Mouse (Mus musculus): ENCODE data around the gene Npc1l1.
A peak's percentile ranks its signal among the peaks of the same experiment; 100 is the strongest.

Npc1l1 gene

DNA sequence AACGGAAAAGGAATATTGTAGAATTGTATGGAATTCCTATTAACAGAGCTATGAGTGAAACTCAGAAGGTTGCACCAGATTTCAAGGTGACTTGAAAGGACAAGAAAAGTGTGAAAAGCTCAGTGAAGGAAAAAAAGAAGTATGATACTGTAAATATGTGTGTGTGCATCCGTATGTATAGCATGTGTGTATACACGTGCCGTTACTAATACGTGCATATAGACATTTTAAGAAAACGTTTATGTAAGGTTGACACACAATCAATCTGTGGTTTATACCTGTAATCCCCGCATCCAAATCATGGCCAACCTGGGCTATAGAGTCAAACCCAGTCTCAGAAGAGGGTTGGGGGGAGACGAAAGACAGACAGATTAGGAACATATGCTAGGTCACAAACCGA lies 29.4 kb downstream of the Npc1l1 start:
- no peak for DNase-seq

DNA sequence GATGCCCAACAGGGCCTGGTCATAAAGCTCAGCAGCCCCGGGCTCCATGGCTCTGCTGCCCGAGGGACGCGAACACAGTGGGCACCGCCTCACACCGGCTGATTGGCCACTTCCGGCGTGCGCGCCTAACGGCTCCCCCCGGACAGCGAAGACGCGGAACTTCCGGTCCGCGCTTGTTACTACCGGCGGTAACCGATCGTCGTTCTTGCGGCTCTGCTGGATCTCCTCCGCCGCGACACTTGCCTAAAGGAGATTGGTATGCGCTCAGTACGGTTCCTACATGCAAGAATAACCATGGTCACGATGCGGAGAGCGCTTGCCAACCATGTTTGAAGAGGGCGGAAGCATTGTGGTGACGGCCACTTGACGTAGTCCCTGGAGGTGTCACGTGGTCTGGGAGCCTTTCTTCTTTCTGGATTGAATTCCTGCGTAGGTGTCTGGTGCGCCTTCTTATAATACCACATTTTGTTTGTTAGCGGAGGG lies 29.8 kb downstream of the Npc1l1 start, which contains the start of gene Nudcd3:
Gene Nudcd3, minus strand, starts transcription at position 329 of the 483 bp plus-strand sequence.
- DNase-seq, result peak; percentile 92 to 93

DNA sequence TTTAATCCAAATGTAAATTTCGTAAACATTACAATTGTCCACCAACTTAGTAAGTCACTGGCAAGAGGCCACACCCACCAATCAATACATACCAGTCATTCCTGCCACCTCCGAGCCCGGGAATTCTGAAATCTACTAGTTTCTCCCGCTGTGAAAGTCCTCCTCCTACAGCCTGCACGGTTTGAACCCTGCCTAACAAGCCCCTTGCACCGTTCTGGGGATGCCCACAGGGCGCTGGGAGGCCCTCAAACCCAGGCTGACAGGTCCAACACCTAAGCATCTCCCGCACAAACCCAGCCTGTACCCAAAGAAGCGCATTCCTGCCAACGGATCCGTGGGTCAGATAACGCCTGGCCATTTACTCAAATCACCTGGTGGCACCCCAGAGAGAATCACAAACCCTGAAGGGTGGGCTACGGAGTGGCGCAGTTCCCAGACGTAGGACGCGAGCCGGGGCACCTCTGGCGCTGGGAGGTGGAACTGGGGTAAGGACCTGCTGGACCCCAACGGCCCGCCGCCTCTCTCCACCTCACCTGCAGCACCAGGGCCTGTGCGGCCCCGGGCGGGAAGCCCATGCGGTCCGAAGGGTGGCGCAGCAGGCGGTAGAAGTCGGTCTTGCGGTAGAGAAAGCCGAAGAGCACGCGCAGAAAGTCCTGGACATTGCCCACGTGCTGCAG lies 30.4 kb downstream of the Npc1l1 start, which contains the start of gene A730071L15Rik:
Gene A730071L15Rik, plus strand, starts transcription at position 620 of the 677 bp plus-strand sequence.
- peak in 1 of 2 experiments; percentile 24 for DNase-seq

GRCm38 (mm10) chr11:6198449-6198848 lies 31.5 kb downstream of the Npc1l1 start:
- DNase-seq, result no peak

DNA sequence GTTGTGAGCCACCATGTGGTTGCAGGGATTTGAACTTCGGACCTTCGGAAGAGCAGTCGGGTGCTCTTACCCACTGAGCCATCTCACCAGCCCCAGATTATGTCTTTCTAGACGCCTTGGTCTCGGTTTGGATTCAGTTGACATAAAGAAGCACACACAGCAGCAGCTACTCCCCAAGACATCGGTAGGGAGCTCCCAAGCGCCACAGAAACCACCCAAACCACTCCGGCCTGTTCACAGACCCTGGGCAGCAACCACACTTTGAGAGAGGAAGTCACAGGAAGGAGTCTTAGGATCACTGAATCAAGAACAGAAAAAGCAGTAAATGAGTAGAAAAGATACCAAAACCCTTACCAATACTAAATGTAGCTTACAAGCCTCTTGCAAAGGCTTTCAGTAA lies 33.2 kb downstream of the Npc1l1 start:
- DNase-seq, result no peak

DNA sequence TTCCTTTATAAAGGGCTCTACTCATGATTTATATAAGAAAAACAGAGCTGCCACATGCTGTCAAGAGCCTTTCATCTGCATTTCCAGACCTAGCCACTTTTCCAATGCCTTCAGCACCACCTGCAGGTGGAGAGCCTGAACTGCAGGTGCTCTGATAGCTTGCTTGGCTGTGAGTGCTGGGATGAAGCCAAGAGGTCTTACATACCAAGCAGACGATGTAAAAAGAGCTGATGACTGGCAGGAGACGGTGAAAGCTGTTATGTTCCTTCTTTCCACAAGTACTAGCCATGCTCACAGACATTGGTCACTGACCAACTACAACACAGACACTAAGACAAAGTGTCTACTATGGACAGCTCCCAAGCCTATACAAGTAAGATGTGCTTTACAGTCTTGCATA lies 42.1 kb downstream of the Npc1l1 start:
- DNase-seq, result peak; percentile 91 to 92

DNA sequence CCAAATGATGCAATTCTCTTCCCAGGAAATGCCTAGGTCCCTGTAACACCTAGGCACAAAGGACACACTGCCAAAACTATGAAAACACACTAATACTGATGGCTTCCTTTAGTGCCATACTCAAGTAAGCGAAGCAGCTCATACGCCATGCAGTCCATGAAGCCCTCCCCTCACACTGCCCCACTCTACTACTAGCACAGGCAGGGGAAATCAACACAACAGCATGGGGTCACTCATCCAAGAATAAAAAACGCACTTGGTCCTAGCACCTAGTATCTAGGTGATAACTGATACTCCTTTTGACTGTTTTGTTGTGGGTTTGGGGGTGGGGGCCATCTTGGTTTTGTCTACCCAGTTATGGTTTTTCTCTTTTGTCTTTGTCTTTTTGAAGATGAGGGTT lies 42.5 kb downstream of the Npc1l1 start:
- DNase-seq, result no peak

DNA sequence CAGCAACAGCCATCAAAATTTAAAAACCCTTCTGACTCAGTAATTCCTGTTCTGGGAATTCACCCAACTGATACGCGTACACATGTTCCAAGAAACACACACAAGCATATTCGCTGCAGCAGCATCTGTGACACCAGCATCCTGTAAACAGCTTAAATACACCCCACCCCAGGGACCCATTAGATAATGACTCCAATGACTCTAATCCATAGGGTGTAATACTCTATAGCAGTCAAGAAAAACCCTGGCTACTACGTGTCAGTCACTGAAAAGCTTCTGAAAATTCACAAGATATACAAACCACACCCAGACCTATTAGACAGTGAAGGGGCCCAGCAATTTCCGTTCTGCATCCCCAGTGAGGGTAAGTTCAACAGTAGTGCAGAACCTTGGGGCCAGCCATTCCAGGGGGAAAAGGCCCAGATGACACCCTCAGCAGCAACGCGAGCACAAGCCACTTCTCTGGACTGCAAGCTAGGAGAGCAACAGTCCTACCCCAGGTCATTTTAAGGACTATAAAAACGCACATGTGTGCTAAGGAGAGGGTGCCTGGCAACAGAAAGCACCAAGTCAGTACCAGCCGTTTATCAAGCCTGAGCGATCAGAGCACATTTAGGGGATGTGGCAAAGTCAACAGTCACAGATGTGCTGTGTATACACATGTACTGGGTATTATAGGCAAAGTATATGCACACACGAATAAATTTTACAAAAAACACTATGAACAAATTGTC lies 45.6 kb downstream of the Npc1l1 start:
- no peak for DNase-seq

DNA sequence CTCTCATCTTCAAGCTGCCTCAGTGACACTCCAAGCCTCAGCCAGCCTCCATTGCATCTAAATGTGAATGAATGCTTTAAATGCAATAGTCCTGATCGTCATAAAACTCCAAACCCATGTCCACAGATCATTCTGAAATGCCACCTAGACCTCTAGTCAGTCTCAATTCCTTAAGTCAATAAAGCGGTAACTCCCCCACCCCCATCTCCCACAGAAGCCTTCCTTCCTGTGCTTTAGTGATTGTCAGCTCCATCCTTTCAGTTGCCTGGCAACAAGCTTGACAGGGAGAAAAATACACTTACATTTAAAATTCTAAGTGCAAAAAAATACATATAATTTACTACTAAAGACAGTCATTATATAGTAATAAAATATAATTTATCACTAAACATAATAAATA lies 46.7 kb downstream of the Npc1l1 start:
- DNase-seq, result no peak

GRCm38 (mm10) chr11:6180811-6181399 lies 49.0 kb downstream of the Npc1l1 start:
- no peak for DNase-seq

DNA sequence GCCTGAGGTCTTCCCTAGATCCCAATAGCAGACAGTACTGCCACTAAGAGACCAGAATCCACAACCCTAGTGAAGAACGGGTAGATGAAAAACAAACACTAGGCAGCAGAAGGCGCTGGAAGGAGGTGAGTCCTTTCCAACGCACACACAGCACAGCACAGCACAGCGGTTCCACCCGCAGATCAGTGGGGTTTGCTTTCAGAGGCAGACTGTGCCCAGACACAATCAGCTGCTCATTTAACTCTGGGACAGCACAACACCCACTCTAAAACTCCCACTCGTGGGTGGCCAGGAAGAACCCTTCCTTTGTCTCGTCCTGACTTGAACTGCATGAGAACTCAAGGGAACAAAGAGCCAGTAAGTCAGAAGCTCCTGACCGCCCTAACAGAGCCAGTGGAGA lies 50.7 kb downstream of the Npc1l1 start:
- no peak for DNase-seq

- DNase-seq, result no peak
Observed at GRCm38 (mm10) chr11:6178673-6179166, 51.2 kb downstream of the Npc1l1 start.

GRCm38 (mm10) chr11:6177781-6178420 lies 52.0 kb downstream of the Npc1l1 start:
- no peak for DNase-seq

DNA sequence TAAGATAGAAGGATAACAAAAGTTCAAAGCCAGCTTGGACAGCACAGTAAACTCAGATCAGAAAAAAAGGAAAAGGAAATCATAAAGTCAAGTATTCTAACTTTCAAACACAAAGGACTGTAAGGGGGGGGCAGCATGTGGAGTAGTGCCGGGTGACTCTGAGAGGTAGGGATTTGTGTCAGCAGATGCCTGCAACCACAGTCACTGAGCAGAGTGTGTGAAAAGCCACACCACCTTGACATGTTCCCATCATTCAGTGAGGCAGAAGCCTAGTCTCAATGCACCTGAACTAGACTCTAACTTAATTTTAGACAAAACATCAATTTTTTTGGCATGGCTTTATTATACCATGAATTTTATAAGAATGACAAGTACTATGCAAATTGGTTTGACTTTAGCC lies 54.4 kb downstream of the Npc1l1 start:
- DNase-seq, result no peak

DNA sequence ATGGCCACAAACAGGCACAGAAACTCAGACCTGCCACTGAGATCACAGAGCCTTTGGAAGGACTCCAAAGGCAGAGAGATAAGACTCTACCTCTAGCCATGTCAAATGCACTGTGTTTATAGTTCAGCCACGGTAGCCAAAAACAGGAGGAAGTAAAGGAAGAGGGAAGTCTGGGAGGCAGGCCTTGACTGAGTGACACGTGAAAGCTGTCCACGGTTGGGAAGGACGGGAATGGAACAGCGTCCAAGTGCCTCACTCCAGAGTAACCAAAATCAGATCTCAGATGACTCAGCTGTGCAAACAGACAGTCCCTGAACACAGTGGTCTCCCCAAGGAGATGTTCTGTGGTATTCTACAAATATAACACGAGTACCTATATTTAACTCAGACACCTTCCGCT lies 55.2 kb downstream of the Npc1l1 start:
- DNase-seq, result no peak

GRCm38 (mm10) chr11:6169041-6169663 lies 60.8 kb downstream of the Npc1l1 start:
- DNase-seq, result no peak

GRCm38 (mm10) chr11:6166351-6166750 lies 63.6 kb downstream of the Npc1l1 start:
- no peak for DNase-seq

DNA sequence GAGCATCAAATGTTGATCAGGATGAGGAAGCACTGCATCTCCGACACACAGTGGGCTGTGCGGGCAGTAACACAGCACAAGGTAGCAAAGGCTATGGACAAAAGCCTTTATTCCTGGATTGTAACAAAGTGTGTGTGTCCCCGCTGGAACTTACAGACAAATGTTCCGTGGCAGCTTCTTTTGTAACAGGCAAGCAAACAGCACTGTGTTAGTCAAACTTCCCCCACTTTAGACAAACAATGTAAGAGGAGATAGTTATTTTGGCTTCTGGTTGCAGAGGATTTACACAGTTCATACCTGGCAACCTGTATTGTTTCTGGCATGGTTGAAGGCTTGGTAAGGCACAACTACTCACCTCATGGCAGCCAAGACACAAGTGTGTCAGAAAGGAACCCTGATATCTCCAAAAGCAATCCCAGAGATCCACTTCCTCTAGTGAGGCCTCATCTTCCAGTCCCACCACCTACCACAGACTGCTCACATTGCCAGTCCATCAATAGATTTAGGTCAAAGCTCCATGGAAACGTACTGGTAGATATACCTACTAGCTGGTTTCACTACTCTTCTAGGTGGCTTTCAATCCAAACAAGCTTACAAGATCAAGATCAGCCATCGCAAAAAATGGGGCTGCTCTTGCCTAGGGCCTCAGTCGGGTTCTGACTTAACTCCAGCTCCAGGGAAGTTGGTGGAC lies 64.4 kb downstream of the Npc1l1 start:
- DNase-seq, result no peak

GRCm38 (mm10) chr11:6164781-6165180 lies 65.2 kb downstream of the Npc1l1 start:
- no peak for DNase-seq

DNA sequence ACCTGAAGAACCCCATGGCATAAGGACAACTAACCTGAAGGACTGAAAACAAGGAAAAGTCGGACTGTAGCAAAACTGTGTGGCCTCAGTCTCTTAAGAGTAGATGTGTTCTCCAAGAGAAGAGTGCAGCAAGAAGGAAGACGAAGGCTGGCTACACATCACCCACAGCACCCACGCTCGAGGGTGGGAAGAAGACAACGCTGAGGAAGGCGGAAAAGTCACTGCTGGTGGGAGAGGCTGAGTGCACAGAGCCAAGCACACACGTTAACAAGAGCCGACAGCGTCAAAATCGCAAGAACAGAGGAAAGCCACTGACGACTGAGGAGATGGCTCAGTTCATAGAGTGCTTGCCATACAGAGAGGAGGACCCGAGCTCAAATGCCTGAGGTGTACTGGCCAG lies 66.2 kb downstream of the Npc1l1 start:
- no peak for DNase-seq

- DNase-seq, result no peak
Observed at GRCm38 (mm10) chr11:6163062-6163461, 66.9 kb downstream of the Npc1l1 start.

DNA sequence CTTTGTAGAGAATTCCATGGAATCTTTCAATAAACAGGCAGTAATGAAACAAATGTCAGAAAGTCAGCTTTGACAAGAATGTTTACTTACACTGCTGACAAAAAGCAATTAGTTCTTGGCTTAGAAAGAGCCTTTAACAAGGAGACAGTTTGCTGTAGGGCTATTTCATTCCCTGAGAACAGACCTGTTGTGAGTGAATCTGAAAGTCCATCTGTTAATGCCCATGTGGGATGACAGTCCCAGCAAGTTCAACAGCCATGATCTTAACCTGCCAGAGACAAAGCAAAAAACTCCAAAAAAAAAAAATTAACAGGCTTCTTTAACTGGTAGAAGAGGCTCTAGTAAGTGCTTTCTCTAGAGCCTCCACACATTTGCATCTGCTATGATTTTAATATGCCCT lies 68.4 kb downstream of the Npc1l1 start:
- no peak for DNase-seq
